Mouse (Mus musculus) c-Kit-positive CD71-negative TER-119-negative erythroid progenitor cells, embryonic 14.5 days (primary cell): ENCODE results near the gene Kxd1.
A peak's percentile ranks its signal among the peaks of the same experiment; 100 is the strongest.

Source experiments
- DNase-seq: peaks from one replicate; pipeline ENCODE4 v3.0.0-alpha.2; 2013; ENCODE audit warnings: low read depth

Kxd1 gene

DNA sequence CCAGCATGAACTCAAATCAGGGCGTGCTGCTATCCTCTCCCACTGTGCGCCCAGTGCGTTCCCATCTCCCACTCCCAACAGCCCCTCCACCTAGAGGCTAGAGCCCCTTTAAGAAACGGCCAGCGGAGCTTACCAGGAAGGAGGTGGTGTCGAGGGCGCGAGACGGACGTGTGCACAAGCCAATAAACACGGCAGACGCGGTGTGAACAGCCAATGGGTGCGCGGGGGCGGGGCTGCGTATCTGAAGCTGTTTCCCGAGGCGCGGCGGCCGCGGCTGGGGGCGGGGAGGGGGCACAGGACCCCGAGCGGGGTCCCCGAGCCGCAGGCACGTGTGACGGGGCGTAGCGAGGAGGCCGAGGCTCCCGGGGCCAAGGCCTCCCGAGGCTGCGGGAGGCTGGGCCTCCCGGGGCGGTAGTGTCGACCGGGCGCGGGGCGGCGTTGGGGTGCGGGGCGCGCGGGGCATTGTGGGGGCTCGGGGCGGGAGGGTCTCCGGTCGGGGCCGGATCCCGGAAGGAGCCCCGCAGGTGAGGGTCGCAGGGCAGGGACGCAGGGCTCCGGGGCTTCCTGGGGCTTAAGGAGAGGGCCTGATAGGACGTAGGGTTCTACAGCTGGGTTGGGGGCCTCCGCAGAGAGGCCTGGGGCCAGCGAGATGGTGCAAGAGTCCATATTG, at the start of gene Kxd1, which contains the start of gene Fkbp8:
Gene Kxd1 (minus strand): TSS at position 445 of the 670 bp plus-strand sequence.
Gene Fkbp8 (plus strand): TSS at position 213 of the 670 bp plus-strand sequence.
- peak; percentile 89 for DNase-seq

DNA sequence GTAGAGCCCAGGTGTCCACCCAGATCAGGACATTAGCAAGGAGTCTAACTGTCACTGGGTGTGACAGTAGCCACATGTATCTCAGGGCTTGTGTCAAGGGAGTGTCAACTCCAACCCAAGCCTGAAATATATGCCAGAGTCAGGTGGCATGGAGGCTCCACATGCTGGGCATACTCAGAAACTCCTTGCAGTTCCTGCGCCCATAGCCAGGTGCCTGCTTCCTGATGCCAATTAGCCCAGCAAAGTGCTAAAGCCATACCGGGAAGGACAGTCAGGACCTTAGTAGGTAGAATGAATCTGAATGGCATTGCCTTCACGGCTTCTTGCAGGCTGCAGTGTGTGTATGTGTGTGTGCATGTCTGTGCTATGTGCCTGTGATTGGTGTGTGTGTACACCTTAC, 49.5 kb upstream of the Kxd1 start:
- DNase-seq = no peak

- no peak for DNase-seq
Measured at GRCm38 (mm10) chr8:70574915-70575314, 47.2 kb upstream of the Kxd1 start.

GRCm38 (mm10) chr8:70574302-70574701, 46.5 kb upstream of the Kxd1 start:
- DNase-seq = no peak

DNA sequence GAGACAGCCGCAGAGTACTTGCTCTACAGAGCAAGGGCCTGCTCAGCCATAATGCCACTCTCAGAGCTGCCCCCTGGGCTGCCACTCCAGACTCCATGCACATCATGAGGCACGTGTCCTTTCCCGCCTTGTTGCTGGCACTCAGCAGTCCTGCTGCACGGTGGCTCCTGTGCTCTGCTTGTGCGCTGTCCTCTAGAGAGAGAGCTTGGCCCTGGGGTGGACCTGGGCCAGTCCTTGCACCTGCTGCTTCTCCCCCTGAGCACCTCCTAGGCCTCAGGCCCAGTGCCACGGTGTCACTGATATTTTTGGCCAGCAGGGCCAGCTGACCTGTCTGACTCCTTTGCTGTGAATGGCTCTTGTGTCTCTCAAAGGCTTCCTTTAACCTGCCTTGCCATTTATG, 43.2 kb upstream of the Kxd1 start:
- DNase-seq = no peak

GRCm38 (mm10) chr8:70570360-70570759, 42.6 kb upstream of the Kxd1 start:
- DNase-seq = no peak

DNA sequence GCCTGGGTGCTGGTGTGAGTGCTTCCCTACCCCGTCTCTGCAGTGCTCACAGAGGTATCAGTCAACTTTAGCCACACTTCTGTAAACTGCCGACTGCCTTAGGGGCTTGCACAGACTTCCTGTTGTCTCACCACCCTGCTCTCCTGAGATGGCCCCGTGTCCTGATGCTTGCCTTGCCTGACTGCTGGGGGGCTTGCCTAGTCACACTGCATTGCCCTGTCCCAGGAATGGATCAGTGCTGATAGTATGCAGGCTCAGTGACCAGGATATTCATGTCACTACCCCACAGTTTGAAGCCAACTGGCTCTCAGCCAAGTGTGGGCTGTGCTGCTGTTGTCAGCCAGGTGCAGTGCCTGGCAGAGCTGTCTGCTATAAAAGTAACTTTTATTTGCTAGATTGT, 37.8 kb upstream of the Kxd1 start:
- DNase-seq = no peak

DNA sequence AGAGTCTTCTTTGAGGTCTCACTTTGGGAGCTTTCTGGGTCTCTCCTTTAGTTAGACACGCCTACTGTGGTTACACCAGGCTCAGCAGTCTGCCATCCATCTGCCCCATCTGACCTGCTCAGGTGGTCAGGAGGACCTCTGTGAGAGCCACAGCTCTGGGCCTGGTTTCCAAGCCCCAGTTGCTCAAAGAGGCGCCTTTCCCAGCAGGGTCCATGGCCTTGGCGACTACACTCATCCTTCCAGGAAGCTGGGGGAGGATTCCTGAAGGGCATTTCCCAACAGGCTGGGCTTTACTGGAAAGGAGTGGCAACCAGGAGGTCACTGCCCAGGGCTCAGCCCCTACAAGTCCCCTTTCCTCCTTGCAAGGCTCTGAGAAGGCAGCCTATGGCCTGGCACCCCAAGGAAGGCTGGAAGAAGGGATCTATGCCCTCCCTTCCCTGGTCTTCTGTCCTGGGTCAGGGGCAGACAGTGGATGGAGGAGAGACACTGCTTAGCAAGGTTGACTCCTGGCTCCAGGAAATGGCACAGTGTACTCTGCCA, 37.0 kb upstream of the Kxd1 start:
- DNase-seq = no peak

DNA sequence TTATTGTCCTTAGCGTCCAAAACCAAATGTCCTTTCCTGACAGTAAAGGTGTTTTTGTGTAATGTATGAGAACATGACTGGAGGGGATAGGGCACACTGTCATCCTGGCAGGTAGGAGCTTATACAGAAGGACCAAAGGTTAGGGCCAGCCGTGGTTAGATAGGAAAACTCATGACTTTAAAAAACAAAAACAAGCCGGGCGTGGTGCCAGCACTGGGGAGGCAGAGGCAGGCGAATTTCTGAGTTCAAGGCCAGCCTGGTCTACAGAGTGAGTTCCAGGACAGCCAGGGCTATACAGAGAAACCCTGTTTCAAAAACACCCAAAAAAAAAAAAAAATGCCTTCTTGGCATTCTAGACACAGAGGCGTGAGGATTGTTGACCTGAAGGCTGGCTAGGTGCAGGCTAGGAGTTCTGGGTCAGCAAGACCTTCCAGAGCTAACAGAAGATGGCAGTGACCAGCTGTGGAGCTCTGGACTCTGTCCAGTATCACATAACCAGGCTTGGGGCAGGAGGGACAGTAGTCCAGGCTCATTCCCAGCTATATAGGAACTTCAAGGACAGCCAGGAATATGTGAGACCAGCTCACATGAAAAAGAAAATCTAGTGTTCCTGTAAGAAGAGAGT, 36.1 kb upstream of the Kxd1 start:
- DNase-seq = no peak

- DNase-seq = no peak
Measured at GRCm38 (mm10) chr8:70562802-70563201, 35.0 kb upstream of the Kxd1 start.

- no peak for DNase-seq
Measured at GRCm38 (mm10) chr8:70561809-70562535, 34.2 kb upstream of the Kxd1 start.

DNA sequence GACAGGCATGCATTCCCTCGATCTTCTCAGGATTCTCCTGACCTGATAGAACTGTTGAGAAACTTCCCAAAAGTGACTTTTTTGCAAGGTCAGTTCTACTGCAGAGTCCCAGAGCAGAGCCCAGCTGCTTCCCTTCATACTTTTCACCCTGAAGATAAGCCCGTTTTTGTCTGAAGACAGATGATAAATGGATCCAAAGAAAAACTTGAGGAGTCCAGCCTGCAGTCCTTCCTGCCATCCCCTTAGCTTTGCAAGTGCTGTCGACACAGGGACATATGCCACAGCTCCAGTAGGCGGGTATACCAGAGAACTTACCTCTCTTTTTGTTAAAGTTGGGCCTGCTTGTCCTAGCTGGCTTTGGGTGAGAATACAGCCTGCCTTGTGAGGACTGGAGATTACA, 33.6 kb upstream of the Kxd1 start:
- no peak for DNase-seq

- no peak for DNase-seq
Measured at GRCm38 (mm10) chr8:70560564-70560963, 32.8 kb upstream of the Kxd1 start.

DNA sequence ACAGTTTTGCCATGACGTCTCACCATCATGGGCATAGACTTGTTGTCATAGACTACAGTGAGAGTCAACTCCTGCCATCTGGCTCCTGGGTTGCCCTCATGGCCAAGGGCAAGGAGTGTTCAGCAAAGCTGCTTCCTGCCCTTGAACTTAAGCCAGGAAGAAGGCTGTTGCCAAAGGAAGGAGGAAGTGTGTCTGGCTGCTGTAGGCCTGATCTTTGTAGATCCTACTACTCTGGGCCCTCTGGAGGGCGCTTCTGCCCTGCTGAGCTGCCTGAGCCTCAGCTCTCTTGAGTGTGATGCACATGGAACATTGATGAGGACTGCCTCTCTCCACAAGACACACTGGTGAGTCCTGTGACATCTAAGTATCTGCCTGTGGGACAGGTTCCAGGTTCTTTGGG, 32.3 kb upstream of the Kxd1 start:
- DNase-seq = no peak

DNA sequence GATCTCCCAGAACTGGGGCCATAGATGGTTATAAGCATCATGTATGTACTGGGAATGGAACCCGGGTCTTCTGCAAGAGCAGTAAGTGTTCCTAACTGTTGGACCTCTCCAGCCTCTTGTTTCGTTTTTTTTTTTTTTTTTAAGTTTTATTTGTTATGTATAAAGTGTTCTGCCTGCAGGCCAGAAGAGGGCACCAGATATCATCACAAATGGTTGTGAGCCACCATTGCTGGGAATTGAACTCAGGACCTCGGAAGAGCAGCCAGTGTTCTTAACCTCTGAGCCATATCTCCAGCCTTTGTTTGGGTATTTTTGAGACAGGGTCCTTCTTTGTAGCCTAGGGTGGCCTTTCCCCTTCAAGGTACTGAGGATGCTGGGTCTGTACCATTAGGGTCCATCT, 31.2 kb upstream of the Kxd1 start:
- DNase-seq = no peak

GRCm38 (mm10) chr8:70558334-70558733, 30.6 kb upstream of the Kxd1 start:
- no peak for DNase-seq

DNA sequence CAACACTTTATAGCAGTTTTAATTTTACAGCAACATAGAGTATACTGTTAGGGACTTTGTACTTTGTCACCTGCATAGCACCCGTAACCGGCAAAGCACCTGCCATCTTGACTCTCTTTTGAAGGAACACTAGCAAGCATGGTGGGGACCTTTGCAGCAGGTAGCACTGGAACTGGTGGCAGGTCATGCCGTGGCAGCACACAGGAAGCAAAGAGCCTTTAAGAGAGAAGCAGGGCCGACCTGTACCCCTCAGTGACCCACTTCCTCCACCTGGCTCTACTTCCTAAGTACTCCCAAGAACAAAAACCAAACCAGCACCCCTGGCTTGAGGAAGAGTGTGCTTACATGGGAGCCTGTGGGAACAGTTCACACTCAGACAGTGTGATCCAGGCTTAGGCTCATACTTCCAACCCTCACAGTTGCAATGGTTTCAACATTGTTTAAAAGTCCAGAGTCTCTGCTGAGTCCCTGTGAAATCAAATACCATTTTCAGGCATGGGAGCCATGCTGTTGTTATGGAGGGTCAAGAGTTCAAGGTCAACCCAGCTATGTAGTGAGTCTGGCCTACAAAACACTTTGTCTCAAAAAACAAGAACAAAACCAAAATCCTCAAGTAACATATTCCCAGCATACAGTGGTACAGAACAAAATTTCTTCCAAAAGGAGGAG, 27.5 kb upstream of the Kxd1 start:
- no peak for DNase-seq

DNA sequence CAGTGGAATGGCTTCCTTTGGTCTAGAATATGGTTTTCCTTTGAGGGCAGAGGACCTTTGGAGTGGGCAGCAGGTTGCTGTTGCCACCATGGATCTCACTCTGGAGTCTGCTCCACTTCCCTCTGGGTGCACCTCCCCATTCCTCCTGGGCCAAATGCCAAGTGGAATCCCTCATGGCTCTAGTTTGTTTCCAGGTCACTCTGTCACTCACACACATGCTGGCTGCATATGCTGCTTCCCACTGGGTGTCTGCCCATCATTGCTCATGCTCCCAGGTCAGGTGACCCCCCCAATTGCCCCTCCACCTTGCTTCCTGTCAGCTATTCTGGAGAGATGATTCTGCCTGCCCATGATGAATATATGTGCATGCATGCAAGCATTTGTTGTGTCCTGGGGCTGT, 26.0 kb upstream of the Kxd1 start:
- no peak for DNase-seq

DNA sequence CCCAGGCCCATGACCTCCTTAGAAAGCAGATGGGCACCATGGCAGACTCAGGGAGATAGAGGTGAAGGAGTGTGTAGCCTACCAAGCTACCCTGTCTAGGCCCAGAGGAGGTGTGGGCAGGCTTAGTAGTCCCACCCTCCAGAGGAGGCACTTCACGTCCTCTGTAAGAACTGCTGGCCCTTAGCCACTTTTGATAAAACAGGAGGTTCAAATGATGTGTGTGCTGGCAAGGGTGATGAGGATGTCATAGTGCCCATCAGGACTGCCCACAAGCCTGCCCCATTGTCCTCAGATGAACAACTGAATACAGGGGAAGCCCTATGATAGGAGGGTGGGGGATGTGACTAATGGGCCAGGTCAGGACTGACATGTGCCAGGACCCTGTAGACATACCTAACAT, 25.1 kb upstream of the Kxd1 start:
- DNase-seq = no peak

GRCm38 (mm10) chr8:70551558-70552161, 23.9 kb upstream of the Kxd1 start:
- no peak for DNase-seq

GRCm38 (mm10) chr8:70549412-70550184, 21.8 kb upstream of the Kxd1 start:
- no peak for DNase-seq
